8 mouse cellular contexts compared by ENCODE assay signal in the genomic region with DNA sequence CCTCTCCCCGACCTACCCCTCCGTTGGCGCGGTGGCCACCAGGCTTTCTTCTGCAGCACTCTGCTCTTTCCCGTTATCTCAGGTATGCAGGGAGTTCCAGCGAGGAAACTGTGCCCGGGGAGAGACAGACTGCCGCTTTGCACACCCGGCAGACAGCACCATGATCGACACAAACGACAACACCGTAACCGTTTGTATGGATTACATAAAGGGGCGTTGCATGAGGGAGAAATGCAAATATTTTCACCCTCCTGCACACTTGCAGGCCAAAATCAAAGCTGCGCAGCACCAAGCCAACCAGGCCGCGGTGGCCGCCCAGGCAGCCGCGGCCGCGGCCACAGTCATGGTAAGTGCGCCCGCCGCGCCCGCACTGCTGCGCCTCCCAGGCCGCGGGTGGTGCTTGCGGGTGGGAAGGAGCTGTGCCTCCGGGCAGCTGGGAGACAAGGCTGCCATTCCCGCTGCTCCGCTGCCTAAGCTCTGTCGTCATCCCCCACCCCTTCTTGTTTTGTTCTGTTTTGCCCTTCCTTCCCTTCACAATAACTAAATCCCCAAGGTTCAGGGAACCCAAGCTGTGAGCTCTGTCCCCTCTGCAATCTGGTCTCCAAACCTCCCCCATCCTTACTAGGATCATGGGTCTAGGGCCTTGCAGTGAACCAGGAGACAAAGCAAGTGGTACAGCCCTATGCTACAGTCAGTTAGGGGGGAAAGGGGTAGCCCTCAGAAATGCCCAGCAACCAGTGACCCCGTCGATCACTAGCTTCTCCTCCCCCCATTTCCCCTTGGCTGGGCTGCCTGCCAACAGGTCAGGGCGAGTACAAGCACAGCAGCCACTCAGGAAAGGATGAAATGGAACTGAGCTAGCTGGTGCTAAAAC.
A peak's percentile ranks its signal among the peaks of the same experiment; 100 is the strongest.
DNase-seq lines count a peak whose midpoint lies in the region; ATAC-seq and TF ChIP-seq lines count a peak whose summit lies in the region.

No protein-coding gene starts in this region.

- H3K9me3 ChIP-seq in liver, embryonic 14.5 days (ENCODE audit: control insufficient read depth, low read length), result no peaks in the 10 kb centered on the region

- no peak overlapping the region for H3K27ac ChIP-seq in liver, embryonic 14.5 days

- H3K27me3 ChIP-seq in liver, embryonic 14.5 days (ENCODE audit: control insufficient read depth, insufficient read depth, low read length), result no peaks in the 10 kb centered on the region

- peak; percentile 44 to 59 for DNase-seq in layer of hippocampus, postnatal 36 days
- DNase-seq in layer of hippocampus, adult 11-12 months (ENCODE audit: low spot score), result no peak
- DNase-seq in cerebellum, postnatal 10 days, result peak; percentile 35 to 57
- DNase-seq in heart, postnatal 4 days, result peak; percentile 59
- DNase-seq in liver, embryonic 14.5 days (ENCODE audit: low read depth in 3 of 3, low spot score in 3 of 3), result no peak
- DNase-seq in right cerebral cortex, postnatal 4 days, result peak; percentile 61
- DNase-seq in frontal cortex, postnatal 14 days (ENCODE audit: low spot score in 2 of 2), result no peak

- 0 out of 2 replicates have a peak, but pooled peaks cover 2% of the 10 kb centered on the region for H3K36me3 ChIP-seq in liver, embryonic 14.5 days (replicated peaks; ENCODE audit: control insufficient read depth, insufficient read depth, low read depth)

- ATAC-seq in liver, embryonic 14.5 days (ENCODE audit: insufficient read depth), result no peak
- no peak for ATAC-seq in erythroid progenitor cell, adult 5-6 weeks (replicated peaks; ENCODE audit: low FRiP score, poor library complexity, severe bottlenecking)

- peak overlapping the region in 1 of 2 experiments; percentile 12; a peak in 1 of 4 replicates for H3K4me3 ChIP-seq in liver, embryonic 14.5 days (ENCODE audit: insufficient read depth in 1 of 2, low read depth in 2 of 2, low read length in 2 of 2)

- no peak for TF ChIP-seq CTCF in liver, embryonic 14.5 days (IDR thresholded peaks at IDR 0.05; ENCODE audit: low read depth)

- 56% methylated on average over 38 of the region's 38 CpGs for WGBS in liver, embryonic 14.5 days (ENCODE audit: insufficient replicate concordance)

- TF ChIP-seq EP300 in liver, embryonic 14.5 days (IDR thresholded peaks at IDR 0.05; ENCODE audit: low read depth), result no peak

- 0 out of 4 replicates have a peak, but pooled peaks cover 0 to 3% of the 10 kb centered on the region in 2 experiments for H3K4me1 ChIP-seq in liver, embryonic 14.5 days (replicated peaks; ENCODE audit: control insufficient read depth in 2 of 2, insufficient read depth in 2 of 2, low read length in 1 of 2)

- no peak overlapping the region for H3K9ac ChIP-seq in liver, embryonic 14.5 days (replicated peaks)

- peak overlapping the region; percentile 36; the same call in 1 of the 2 replicates for H3K4me2 ChIP-seq in liver, embryonic 14.5 days (ENCODE audit: low read depth)

Comparison
In these comparisons a context has a peak if more than half of its experiments do, and no peak if none do; other contexts are left out.
1. DNase-seq: peak in layer of hippocampus, postnatal 36 days (2 of 2), cerebellum, postnatal 10 days (2 of 2), heart, postnatal 4 days (single experiment) and right cerebral cortex, postnatal 4 days (single experiment); none in layer of hippocampus, adult 11-12 months (single experiment), liver, embryonic 14.5 days (0 of 3) and frontal cortex, postnatal 14 days (0 of 2).